Mouse (Mus musculus) kidney, postnatal 0 days (tissue): ENCODE measurements at regions not wholly inside any gene's neighbourhood (a gene's known extent, or its start where the extent isn't known, plus 50 kb on each side); places are given as distances from the start of the nearest gene placed in this dataset.

Experiments used
- ATAC-seq: fragments of 200-750 bp; cut with Nextera tagmentation; replicated peaks from 2 replicates; pipeline ENCODE4 v1.8.0; 2017; ENCODE audit warnings: low read depth, moderate number of reproducible peaks, moderate TSS enrichment, moderate library complexity; ENCODE audit not compliant: low FRiP score
- DNase-seq: peaks from one replicate; pipeline ENCODE4 v3.0.0-alpha.2; 2016; ENCODE audit warnings: low spot score
- H3K27ac ChIP-seq: fragments of 300-500 bp; sonication (generic); 2 replicates; pipeline ENCODE4 v1.5.1; 2014; ENCODE audit warnings: mild to moderate bottlenecking
- H3K27me3 ChIP-seq: fragments of 300-500 bp; sonication (generic); 2 replicates; pipeline ENCODE4 v1.6.1; 2014; ENCODE audit warnings: low read length, mixed read lengths; ENCODE audit not compliant: insufficient read depth
- H3K36me3 ChIP-seq: fragments of 300-500 bp; sonication (generic); 2 replicates; pipeline ENCODE4 v1.6.1; 2014; ENCODE audit warnings: low read length, mixed read lengths; ENCODE audit not compliant: insufficient read depth
- H3K4me1 ChIP-seq: fragments of 300-500 bp; sonication (generic); replicated peaks from 2 replicates; pipeline ENCODE4 v1.6.1; 2014; ENCODE audit warnings: antibody characterized with exemption, low read length, mixed read lengths; ENCODE audit not compliant: insufficient read depth
- H3K4me2 ChIP-seq: fragments of 300-500 bp; sonication (generic); 2 replicates; pipeline ENCODE4 v1.6.1; 2014; ENCODE audit warnings: mild to moderate bottlenecking, low read length, moderate library complexity, mixed read lengths
- H3K4me3 ChIP-seq: fragments of 300-500 bp; sonication (generic); replicated peaks from 2 replicates; pipeline ENCODE4 v1.5.1; 2014; ENCODE audit warnings: low read depth, low read length
- H3K9ac ChIP-seq: fragments of 300-500 bp; sonication (generic); 2 replicates; pipeline ENCODE4 v1.6.1; 2014; ENCODE audit warnings: low read depth, low read length
- H3K9me3 ChIP-seq: fragments of 300-500 bp; sonication (generic); replicated peaks from 2 replicates; pipeline ENCODE4 v1.6.1; 2016; ENCODE audit warnings: low read length, inconsistent platforms, mixed read lengths
- CTCF ChIP-seq: IDR thresholded peaks from 2 replicates; pipeline ENCODE4 v1.5.1; 2016; ENCODE audit warnings: antibody characterized with exemption, low read depth, mild to moderate bottlenecking, moderate library complexity
- WGBS: fragments of 180-500 bp; shearing (Covaris S2); extraction: QIAGEN DNeasy Blood & Tissue Kit; methylation state at CpG from one replicate; pipeline ENCODE4 v1.1.7; 2014; 5-methylcytosine and 5-hydroxymethylcytosine counted together

- TF ChIP-seq CTCF = no peak
- 87% methylated on average over 1 of the region's 1 CpGs for WGBS
- H3K9ac ChIP-seq = no peak overlapping the region
- H3K4me1 ChIP-seq = no peaks in the 10 kb centered on the region
- no peak overlapping the region for H3K27ac ChIP-seq
- DNase-seq = no peak
- no peak overlapping the region for H3K4me3 ChIP-seq
- no peaks in the 10 kb centered on the region for H3K36me3 ChIP-seq
- H3K4me2 ChIP-seq = no peak overlapping the region
- ATAC-seq = no peak
- no peaks in the 10 kb centered on the region for H3K9me3 ChIP-seq
- no peaks in the 10 kb centered on the region for H3K27me3 ChIP-seq
Observed at GRCm38 (mm10) chr5:45072529-45072928, 273.0 kb upstream of the Ldb2 start.

GRCm38 (mm10) chr5:45065917-45066699 is 266.6 kb upstream of the Ldb2 start:
- TF ChIP-seq CTCF = no peak
- Histone ChIP-seq H3K4me3 (no peak overlapping the region), H3K27me3 (no peaks in the 10 kb centered on the region), H3K4me2 (no peak overlapping the region), H3K9me3 (no peaks in the 10 kb centered on the region), H3K36me3 (no peaks in the 10 kb centered on the region), H3K9ac (no peak overlapping the region), H3K4me1 (no peaks in the 10 kb centered on the region), H3K27ac (no peak overlapping the region)
- 62% methylated on average over 8 of the region's 8 CpGs for WGBS
- no peak for ATAC-seq
- DNase-seq = no peak

- Histone ChIP-seq H3K27ac (no peak overlapping the region), H3K36me3 (no peaks in the 10 kb centered on the region), H3K4me2 (no peak overlapping the region), H3K4me1 (no peaks in the 10 kb centered on the region), H3K27me3 (no peaks in the 10 kb centered on the region), H3K9me3 (no peaks in the 10 kb centered on the region), H3K4me3 (no peak overlapping the region), H3K9ac (no peak overlapping the region)
- no peak for TF ChIP-seq CTCF
- ATAC-seq = no peak
- 42% methylated on average over 2 of the region's 2 CpGs for WGBS
- DNase-seq = no peak
Observed at GRCm38 (mm10) chr5:45062567-45062966, 263.1 kb upstream of the Ldb2 start.

- H3K4me1 ChIP-seq = no peaks in the 10 kb centered on the region
- 82% methylated on average over 4 of the region's 4 CpGs for WGBS
- H3K9me3 ChIP-seq = no peaks in the 10 kb centered on the region
Observed at GRCm38 (mm10) chr5:45055276-45055959, 255.9 kb upstream of the Ldb2 start.

GRCm38 (mm10) chr5:45049410-45049809 is 249.9 kb upstream of the Ldb2 start:
- ATAC-seq = no peak
- DNase-seq = peak; percentile 69
- no peaks in the 10 kb centered on the region for H3K9me3 ChIP-seq
- no peak overlapping the region for H3K27ac ChIP-seq
- H3K9ac ChIP-seq = no peak overlapping the region
- H3K4me1 ChIP-seq = no peaks in the 10 kb centered on the region
- no peak for TF ChIP-seq CTCF
- no peak overlapping the region for H3K4me3 ChIP-seq
- no peaks in the 10 kb centered on the region for H3K36me3 ChIP-seq
- no peaks in the 10 kb centered on the region for H3K27me3 ChIP-seq
- no peak overlapping the region for H3K4me2 ChIP-seq

More at GRCm38 (mm10) chr5:45055276-45055959, 255.9 kb upstream of the Ldb2 start:
- H3K9ac ChIP-seq = no peak overlapping the region
- H3K27ac ChIP-seq = no peak overlapping the region
- no peak for TF ChIP-seq CTCF
- no peak for ATAC-seq
- no peaks in the 10 kb centered on the region for H3K36me3 ChIP-seq
- no peak overlapping the region for H3K4me3 ChIP-seq
- H3K27me3 ChIP-seq = no peaks in the 10 kb centered on the region
- DNase-seq = no peak
- no peak overlapping the region for H3K4me2 ChIP-seq

- Histone ChIP-seq H3K27me3 (no peaks in the 10 kb centered on the region), H3K27ac (no peak overlapping the region), H3K36me3 (no peaks in the 10 kb centered on the region), H3K4me3 (no peak overlapping the region), H3K4me1 (no peaks in the 10 kb centered on the region), H3K4me2 (no peak overlapping the region), H3K9me3 (no peaks in the 10 kb centered on the region), H3K9ac (no peak overlapping the region)
- WGBS = 65% methylated on average over 2 of the region's 2 CpGs
- ATAC-seq (no peak), DNase-seq (no peak)
- no peak for TF ChIP-seq CTCF
Observed at GRCm38 (mm10) chr5:45042914-45043313, 243.4 kb upstream of the Ldb2 start.
